Mouse (Mus musculus): ENCODE results near the gene Zfp560.

- TF ChIP-seq TAL1 (IDR thresholded peaks at IDR 0.05; ENCODE audit: low read length): no peak
- no peak for TF ChIP-seq GATA1 (IDR thresholded peaks at IDR 0.05; ENCODE audit: low read length)
Observed at GRCm38 (mm10) chr9:20367311-20367710, 17.7 kb downstream of the Zfp560 start.
